Mouse (Mus musculus): Measurements from ENCODE around the gene Ppp1r27. TPM values are rescaled to one million over a fixed set of nuclear protein-coding genes. Genes with fewer than 3 reads are reported as not detected.

The Ppp1r27 gene
- total and polyA plus RNA-seq, 2 experiments: 0.28 TPM; not detected in 1

DNA sequence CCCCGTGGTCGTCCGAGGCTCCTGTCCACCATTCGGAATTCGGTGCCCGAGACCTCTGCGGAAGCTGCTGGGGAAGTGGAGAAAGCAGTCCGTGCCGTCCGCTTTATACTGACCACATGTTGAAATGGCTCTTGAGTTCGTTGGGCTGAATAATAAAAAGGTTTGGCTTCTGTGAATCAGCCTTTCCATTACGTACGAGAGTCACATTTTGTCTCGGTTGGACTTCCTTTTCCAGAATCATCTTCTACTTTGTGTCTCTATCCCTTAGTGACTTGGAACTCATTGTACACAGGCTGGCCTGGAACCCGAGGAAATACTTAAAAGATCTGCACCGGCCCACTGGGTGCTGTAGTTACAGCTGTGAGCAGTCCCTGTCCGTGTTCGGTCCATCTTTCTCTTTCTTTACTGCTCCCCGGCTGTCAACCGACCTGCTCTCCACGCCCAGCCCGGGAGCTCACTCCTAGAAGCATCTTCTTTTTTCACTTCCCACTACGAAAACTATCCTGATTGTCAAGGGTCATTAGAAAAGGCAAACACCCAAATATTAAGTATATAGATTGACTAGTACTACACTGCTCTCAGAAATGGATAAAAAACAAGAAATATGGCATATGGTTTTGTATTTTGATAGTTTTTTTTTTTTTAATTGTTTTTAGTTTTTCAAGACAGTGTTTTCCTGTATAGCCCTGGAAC lies 22.8 kb upstream of the Ppp1r27 start:
- Histone ChIP-seq H3K4me1 (ENCODE audit: control insufficient read depth, insufficient read depth, low read length) (peaks cover 27% of the 10 kb centered on the region), H3K36me3 (ENCODE audit: control insufficient read depth, insufficient read depth, low read length) (peaks cover 19% of the 10 kb centered on the region), H3K4me3 (ENCODE audit: insufficient read depth, low read depth, low read length) (peak overlapping the region; percentile 78), H3K9ac (ENCODE audit: low read depth, low read length) (peak overlapping the region; percentile 92), H3K27ac (replicated peaks; ENCODE audit: insufficient read depth, low read depth, low read length) (peak overlapping the region; percentile 92), H3K79me2 (ENCODE audit: control insufficient read depth, insufficient read depth, low read length) (peaks cover 21% of the 10 kb centered on the region), H3K27me3 (ENCODE audit: control insufficient read depth, insufficient read depth, low read length) (no peaks in the 10 kb centered on the region)
- WGBS: under 1% methylated on average over 23 of the region's 23 CpGs
- no peak for DNase-seq (ENCODE audit: extremely low read depth, low read depth, low spot score)
- TF ChIP-seq CTCF (IDR thresholded peaks at IDR 0.05; ENCODE audit: low read depth, low read length): no peak
- no peak for TF ChIP-seq POLR2A (IDR thresholded peaks at IDR 0.05; ENCODE audit: extremely low read depth, insufficient read depth, low read length)

GRCm38 (mm10) chr11:120572752-120573584 lies 22.0 kb upstream of the Ppp1r27 start, which contains the start of gene P4hb:
P4hb (minus strand) TSS chr11:120573253.
- under 1% methylated on average over 94 of the region's 94 CpGs for WGBS
- Histone ChIP-seq H3K27ac (replicated peaks; ENCODE audit: insufficient read depth, low read depth, low read length) (peak within 1 kb of the TSS; percentile 92), H3K27me3 (ENCODE audit: control insufficient read depth, insufficient read depth, low read length) (no peaks in the 10 kb centered on the region), H3K4me1 (ENCODE audit: control insufficient read depth, insufficient read depth, low read length) (peaks cover 29% of the 10 kb centered on the region), H3K36me3 (ENCODE audit: control insufficient read depth, insufficient read depth, low read length) (peaks cover 27% of the 10 kb centered on the region), H3K4me3 (ENCODE audit: insufficient read depth, low read depth, low read length) (peak within 1 kb of the TSS; percentile 96), H3K79me2 (ENCODE audit: control insufficient read depth, insufficient read depth, low read length) (peaks cover 17% of the 10 kb centered on the region), H3K9ac (ENCODE audit: low read depth, low read length) (peak within 1 kb of the TSS; percentile 96)
- DNase-seq (ENCODE audit: extremely low read depth, low read depth, low spot score): peak; percentile 98
- peak; percentile 99 for TF ChIP-seq POLR2A (IDR thresholded peaks at IDR 0.05; ENCODE audit: extremely low read depth, insufficient read depth, low read length)
- no peak for TF ChIP-seq CTCF (IDR thresholded peaks at IDR 0.05; ENCODE audit: low read depth, low read length)

DNA sequence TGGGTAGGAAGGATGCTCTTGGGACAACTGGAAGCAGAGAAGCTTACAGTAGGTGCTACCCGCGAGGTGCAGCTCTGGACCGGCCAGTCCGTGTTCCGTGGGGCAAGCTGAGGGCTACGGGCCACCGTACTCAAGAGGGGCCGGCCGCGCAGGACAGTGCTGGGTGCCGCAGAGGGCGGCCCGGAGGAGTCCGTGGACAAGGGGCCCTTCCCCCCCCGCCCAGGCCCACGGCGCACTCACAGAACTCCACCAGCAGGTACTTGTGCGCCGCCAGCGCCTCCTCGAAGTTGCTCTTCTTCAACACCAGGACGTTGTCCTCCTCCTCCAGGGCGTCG lies 21.5 kb upstream of the Ppp1r27 start:
- H3K4me3 ChIP-seq (ENCODE audit: insufficient read depth, low read depth, low read length): peak overlapping the region; percentile 96
- peaks cover 35% of the 10 kb centered on the region for H3K4me1 ChIP-seq (ENCODE audit: control insufficient read depth, insufficient read depth, low read length)
- WGBS: under 1% methylated on average over 24 of the region's 24 CpGs
- H3K79me2 ChIP-seq (ENCODE audit: control insufficient read depth, insufficient read depth, low read length): peaks cover 17% of the 10 kb centered on the region
- H3K27me3 ChIP-seq (ENCODE audit: control insufficient read depth, insufficient read depth, low read length): no peaks in the 10 kb centered on the region
- DNase-seq (ENCODE audit: extremely low read depth, low read depth, low spot score): no peak
- TF ChIP-seq CTCF (IDR thresholded peaks at IDR 0.05; ENCODE audit: low read depth, low read length) (no peak), POLR2A (IDR thresholded peaks at IDR 0.05; ENCODE audit: extremely low read depth, insufficient read depth, low read length) (no peak)
- peak overlapping the region; percentile 96 for H3K9ac ChIP-seq (ENCODE audit: low read depth, low read length)
- H3K36me3 ChIP-seq (ENCODE audit: control insufficient read depth, insufficient read depth, low read length): peaks cover 33% of the 10 kb centered on the region
- H3K27ac ChIP-seq (replicated peaks; ENCODE audit: insufficient read depth, low read depth, low read length): peak overlapping the region; percentile 78

- Histone ChIP-seq H3K4me1 (ENCODE audit: control insufficient read depth, insufficient read depth, low read length) (peaks cover 36% of the 10 kb centered on the region), H3K4me3 (ENCODE audit: insufficient read depth, low read depth, low read length) (peak overlapping the region; percentile 96), H3K9ac (ENCODE audit: low read depth, low read length) (peak overlapping the region; percentile 96), H3K36me3 (ENCODE audit: control insufficient read depth, insufficient read depth, low read length) (peaks cover 38% of the 10 kb centered on the region), H3K79me2 (ENCODE audit: control insufficient read depth, insufficient read depth, low read length) (peaks cover 17% of the 10 kb centered on the region), H3K27ac (replicated peaks; ENCODE audit: insufficient read depth, low read depth, low read length) (peak overlapping the region; percentile 78), H3K27me3 (ENCODE audit: control insufficient read depth, insufficient read depth, low read length) (no peaks in the 10 kb centered on the region)
- TF ChIP-seq CTCF (IDR thresholded peaks at IDR 0.05; ENCODE audit: low read depth, low read length): no peak
- TF ChIP-seq POLR2A (IDR thresholded peaks at IDR 0.05; ENCODE audit: extremely low read depth, insufficient read depth, low read length): no peak
- WGBS: under 1% methylated on average over 11 of the region's 11 CpGs
- peak; percentile 65 for DNase-seq (ENCODE audit: extremely low read depth, low read depth, low spot score)
Observed at GRCm38 (mm10) chr11:120571754-120572416, 21.0 kb upstream of the Ppp1r27 start.

GRCm38 (mm10) chr11:120571122-120571521 lies 20.2 kb upstream of the Ppp1r27 start:
- Histone ChIP-seq H3K79me2 (ENCODE audit: control insufficient read depth, insufficient read depth, low read length) (peaks cover 17% of the 10 kb centered on the region), H3K4me1 (ENCODE audit: control insufficient read depth, insufficient read depth, low read length) (peaks cover 34% of the 10 kb centered on the region), H3K9ac (ENCODE audit: low read depth, low read length) (peak overlapping the region; percentile 96), H3K36me3 (ENCODE audit: control insufficient read depth, insufficient read depth, low read length) (peaks cover 45% of the 10 kb centered on the region), H3K27ac (replicated peaks; ENCODE audit: insufficient read depth, low read depth, low read length) (peak overlapping the region; percentile 78), H3K4me3 (ENCODE audit: insufficient read depth, low read depth, low read length) (peak overlapping the region; percentile 96), H3K27me3 (ENCODE audit: control insufficient read depth, insufficient read depth, low read length) (no peaks in the 10 kb centered on the region)
- peak; percentile 94 for DNase-seq (ENCODE audit: extremely low read depth, low read depth, low spot score)
- TF ChIP-seq CTCF (IDR thresholded peaks at IDR 0.05; ENCODE audit: low read depth, low read length): no peak
- TF ChIP-seq POLR2A (IDR thresholded peaks at IDR 0.05; ENCODE audit: extremely low read depth, insufficient read depth, low read length): no peak
- 20% methylated on average over 3 of the region's 3 CpGs for WGBS
